ENCODE assay signal across 8 mouse cellular contexts in the genomic region with DNA sequence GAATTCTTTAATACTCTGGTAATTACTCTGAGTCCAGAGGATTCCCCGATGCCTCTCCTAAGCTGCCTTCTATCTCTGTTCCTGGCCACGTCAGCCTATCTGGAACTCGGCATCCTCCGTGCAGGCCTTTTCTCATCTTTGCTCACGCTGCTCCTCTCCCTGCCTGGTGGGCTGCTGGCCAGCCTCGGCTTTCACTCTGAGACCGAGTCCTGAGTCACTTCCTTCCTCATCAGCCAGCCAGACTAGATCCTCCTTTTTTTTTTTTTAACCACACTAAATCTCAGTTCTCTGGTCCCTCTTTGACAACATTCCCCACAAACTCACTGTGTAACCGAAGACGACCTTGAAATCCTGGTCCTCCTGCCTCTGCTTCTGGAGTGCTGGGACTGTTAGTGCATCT. TPM values are rescaled to one million over a fixed set of nuclear protein-coding genes. Genes with fewer than 3 reads are reported as not detected.
DNase-seq lines count a peak whose midpoint lies in the region; ATAC-seq lines count a peak whose summit lies in the region.

No protein-coding gene starts in this region.

- peaks cover 35% of the 10 kb centered on the region for H3K4me1 ChIP-seq in heart, embryonic 13.5 days
- H3K4me1 ChIP-seq in forebrain, embryonic 10.5 days: peaks cover 12% of the 10 kb centered on the region

- peak overlapping the region; percentile 64 for H3K27ac ChIP-seq in heart, embryonic 13.5 days (replicated peaks)
- no peak overlapping the region for H3K27ac ChIP-seq in forebrain, embryonic 10.5 days

- 53% methylated on average over 9 of the region's 9 CpGs for WGBS in heart, embryonic 13.5 days
- 84% methylated on average over 9 of the region's 9 CpGs for WGBS in forebrain, embryonic 10.5 days

- peaks cover 39% of the 10 kb centered on the region for H3K36me3 ChIP-seq in heart, embryonic 13.5 days
- H3K36me3 ChIP-seq in forebrain, embryonic 10.5 days (replicated peaks): peaks cover 82% of the 10 kb centered on the region

- no peaks in the 10 kb centered on the region for H3K9me3 ChIP-seq in heart, embryonic 13.5 days
- H3K9me3 ChIP-seq in forebrain, embryonic 10.5 days: no peaks in the 10 kb centered on the region

- no peaks in the 10 kb centered on the region for H3K27me3 ChIP-seq in heart, embryonic 13.5 days (replicated peaks)
- H3K27me3 ChIP-seq in forebrain, embryonic 10.5 days (ENCODE audit: poor library complexity, severe bottlenecking): peaks cover 8% of the 10 kb centered on the region

- ATAC-seq in heart, embryonic 13.5 days (ENCODE audit: extremely low read depth, insufficient number of reproducible peaks, low FRiP score, low TSS enrichment): no peak
- ATAC-seq in activated CD4-positive, CD25-positive, alpha-beta regulatory T cell, adult 4 months: no peak

- no peak overlapping the region for H3K9ac ChIP-seq in heart, embryonic 13.5 days

- DNase-seq in left cerebral cortex, adult 18-20 months (ENCODE audit: low spot score in 2 of 2): peak; percentile 35 to 38
- DNase-seq in left cerebral cortex, adult 8-10 months (ENCODE audit: low spot score in 2 of 2): no peak
- DNase-seq in adrenal gland, postnatal 25 days: peak; percentile 62
- peak; percentile 66 to 80 for DNase-seq in lung, postnatal 4 days
- no peak for DNase-seq in forebrain, embryonic 10.5 days (ENCODE audit: extremely low spot score, low spot score)
- DNase-seq in thymus, postnatal 4 days: no peak

- H3K4me2 ChIP-seq in heart, embryonic 13.5 days: no peak overlapping the region

- no peak overlapping the region for H3K4me3 ChIP-seq in heart, embryonic 13.5 days
- no peak overlapping the region for H3K4me3 ChIP-seq in forebrain, embryonic 10.5 days

RNA-seq across cellular contexts. Expression of a gene that starts 13.2 kb away (rescaled TPM):
- total RNA-seq in left cerebral cortex, adult 18-20 months (2021): under 1 TPM; 0.30 to 0.40 TPM
- 1 to 10 TPM in 1 of 4 experiments, under 1 TPM in 3; 0.37 to 1.3 (median 0.48) TPM for total RNA-seq in left cerebral cortex, adult 8-10 months (2022)
- total RNA-seq in adrenal gland, postnatal 25 days (2021): 4.1 and 4.8 TPM in 2 replicates
- 6.2 and 6.6 TPM in 2 replicates for polyA plus RNA-seq in heart, embryonic 13.5 days (2015; fragmentation: Nextera tagmentation; extraction: Ambion mirVana)
- polyA plus RNA-seq in forebrain, embryonic 10.5 days (2016; fragmentation: Nextera tagmentation; extraction: Ambion mirVana): 10.3 and 11.4 TPM in 2 replicates
- polyA plus RNA-seq in activated CD4-positive, CD25-positive, alpha-beta regulatory T cell, adult 4 months (2017; shearing (Covaris generic)): 10 to 100 TPM; 22.0 to 34.6 TPM

RNA-seq across cellular contexts. Expression of a gene that starts 20.8 kb away (rescaled TPM):
- total RNA-seq in left cerebral cortex, adult 18-20 months (2021): 1 to 10 TPM; 2.6 to 3.0 TPM
- total RNA-seq in left cerebral cortex, adult 8-10 months (2022): 1 to 10 TPM; 2.5 to 4.5 (median 3.3) TPM
- total RNA-seq in adrenal gland, postnatal 25 days (2021): 1.8 and 2.8 TPM in 2 replicates
- polyA plus RNA-seq in heart, embryonic 13.5 days (2015; fragmentation: Nextera tagmentation; extraction: Ambion mirVana): 2.6 and 3.4 TPM in 2 replicates
- 4.7 and 5.2 TPM in 2 replicates for polyA plus RNA-seq in forebrain, embryonic 10.5 days (2016; fragmentation: Nextera tagmentation; extraction: Ambion mirVana)
- polyA plus RNA-seq in activated CD4-positive, CD25-positive, alpha-beta regulatory T cell, adult 4 months (2017; shearing (Covaris generic)): under 1 TPM in 1 of 2 experiments, not detected in 1; 0.25 TPM

RNA-seq across cellular contexts. Expression of a gene that starts 42.1 kb away (rescaled TPM):
- 10 to 100 TPM; 34.9 to 43.2 TPM for total RNA-seq in left cerebral cortex, adult 18-20 months (2021)
- total RNA-seq in left cerebral cortex, adult 8-10 months (2022): 10 to 100 TPM; 34.7 to 39.3 (median 38.4) TPM
- total RNA-seq in adrenal gland, postnatal 25 days (2021): 59.6 and 78.0 TPM in 2 replicates
- polyA plus RNA-seq in heart, embryonic 13.5 days (2015; fragmentation: Nextera tagmentation; extraction: Ambion mirVana): 288 and 305 TPM in 2 replicates
- 488 and 529 TPM in 2 replicates for polyA plus RNA-seq in forebrain, embryonic 10.5 days (2016; fragmentation: Nextera tagmentation; extraction: Ambion mirVana)
- 100 to 1,000 TPM; 281 to 355 TPM for polyA plus RNA-seq in activated CD4-positive, CD25-positive, alpha-beta regulatory T cell, adult 4 months (2017; shearing (Covaris generic))

Comparison
In these comparisons a context has a peak if more than half of its experiments do, and no peak if none do; other contexts are left out.
1. DNase-seq: peak in left cerebral cortex, adult 18-20 months (2 of 2), adrenal gland, postnatal 25 days (single experiment) and lung, postnatal 4 days (2 of 2); none in left cerebral cortex, adult 8-10 months (0 of 2), forebrain, embryonic 10.5 days (single experiment) and thymus, postnatal 4 days (single experiment).